Mouse (Mus musculus) hindbrain, postnatal 0 days (tissue): ENCODE data around the gene Gapdhs. TPM values are rescaled to one million over a fixed set of nuclear protein-coding genes. Genes with fewer than 3 reads are reported as not detected.

Experiments
- ATAC-seq: fragments of 200-750 bp; cut with Nextera tagmentation; 2 replicates; pipeline ENCODE4 v1.8.0; 2017; ENCODE audit warnings: mild to moderate bottlenecking, moderate TSS enrichment, moderate library complexity
- DNase-seq: peaks from one replicate; pipeline ENCODE4 v3.0.0-alpha.2; 2015; ENCODE audit warnings: low spot score
- H3K27ac ChIP-seq: fragments of 300-500 bp; sonication (generic); 2 replicates; pipeline ENCODE4 v1.5.1; 2014; ENCODE audit warnings: mild to moderate bottlenecking
- H3K27me3 ChIP-seq: fragments of 300-500 bp; sonication (generic); 2 replicates; pipeline ENCODE4 v1.6.1; 2014; ENCODE audit warnings: low read length, mixed read lengths; ENCODE audit not compliant: insufficient read depth
- H3K36me3 ChIP-seq: fragments of 300-500 bp; sonication (generic); 2 replicates; pipeline ENCODE4 v1.6.1; 2014; ENCODE audit warnings: low read length, mixed read lengths; ENCODE audit not compliant: insufficient read depth
- H3K4me1 ChIP-seq: fragments of 300-500 bp; sonication (generic); 2 replicates; pipeline ENCODE4 v1.6.1; 2014; ENCODE audit warnings: antibody characterized with exemption, low read length, mixed read lengths; ENCODE audit not compliant: insufficient read depth
- H3K4me2 ChIP-seq: fragments of 300-500 bp; sonication (generic); 2 replicates; pipeline ENCODE4 v1.6.1; 2014; ENCODE audit warnings: low read depth, mild to moderate bottlenecking, low read length, moderate library complexity, mixed read lengths
- H3K4me3 ChIP-seq: fragments of 300-500 bp; sonication (generic); 2 replicates; pipeline ENCODE4 v1.5.1; 2014; ENCODE audit warnings: low read length
- H3K9ac ChIP-seq: fragments of 300-500 bp; sonication (generic); replicated peaks from 2 replicates; pipeline ENCODE4 v1.6.1; 2014; ENCODE audit warnings: mild to moderate bottlenecking, low read length, moderate library complexity, mixed read lengths
- H3K9me3 ChIP-seq: fragments of 300-500 bp; sonication (generic); 2 replicates; pipeline ENCODE4 v1.6.1; 2016; ENCODE audit warnings: low read length, mixed read lengths
- CTCF ChIP-seq: IDR thresholded peaks from 2 replicates; pipeline ENCODE4 v1.5.1; 2016; ENCODE audit warnings: antibody characterized with exemption, control low read depth, low read depth
- WGBS: fragments of 180-500 bp; shearing (Covaris S2); extraction: QIAGEN DNeasy Blood & Tissue Kit; methylation state at CpG from one replicate; pipeline ENCODE4 v1.1.7; 2014; 5-methylcytosine and 5-hydroxymethylcytosine counted together
- polyA plus RNA-seq: library from polyadenylated mRNA; unstranded; fragments of >200 nt; fragmentation: Nextera tagmentation; extraction: Ambion mirVana; gene quantifications from 2 replicates; pipeline ENCODE4 v1.2.1, GENCODE M21; 2015
- total RNA-seq: library from RNA; depleted of rRNA; stranded (reverse); fragments of >200 nt; gene quantifications from 2 replicates; pipeline ENCODE4 v1.2.3, GENCODE M21; 2014; rRNA removed

Gapdhs gene
- total and polyA plus RNA-seq, 2 experiments from 2014 or later, result 0.69 TPM; not detected in 1

GRCm38 (mm10) chr7:30688325-30688724, 55.2 kb downstream of the Gapdhs start:
- Histone ChIP-seq H3K27ac (no peak overlapping the region), H3K9me3 (no peaks in the 10 kb centered on the region), H3K36me3 (no peaks in the 10 kb centered on the region), H3K9ac (no peak overlapping the region), H3K4me2 (no peak overlapping the region), H3K4me1 (no peaks in the 10 kb centered on the region), H3K27me3 (no peaks in the 10 kb centered on the region), H3K4me3 (no peak overlapping the region)
- ATAC-seq (no peak), DNase-seq (no peak)
- 72% methylated on average over 6 of the region's 6 CpGs for WGBS
- TF ChIP-seq CTCF, result no peak

DNA sequence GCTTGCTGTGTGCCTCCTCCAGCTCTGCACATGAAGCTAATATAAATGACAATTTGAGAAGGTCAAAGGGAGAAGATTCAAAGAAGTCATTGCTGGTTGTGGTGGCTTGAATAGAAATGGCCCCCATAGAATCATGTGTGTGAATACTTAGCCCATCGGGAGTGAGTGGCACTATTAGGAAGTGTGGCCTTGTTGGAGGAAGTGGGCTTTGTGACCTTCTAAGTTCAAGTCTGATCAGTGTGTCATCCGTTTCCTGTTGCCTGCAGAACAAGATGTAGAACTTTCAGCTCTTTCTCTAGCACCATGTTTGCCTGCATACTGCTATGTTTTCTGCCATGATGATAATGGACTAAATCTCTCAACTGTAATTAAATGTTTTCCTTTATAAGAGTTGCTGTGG, 60.1 kb downstream of the Gapdhs start:
- WGBS, result 81% methylated on average over 2 of the region's 2 CpGs
- no peaks in the 10 kb centered on the region for H3K36me3 ChIP-seq
- no peak for ATAC-seq

DNA sequence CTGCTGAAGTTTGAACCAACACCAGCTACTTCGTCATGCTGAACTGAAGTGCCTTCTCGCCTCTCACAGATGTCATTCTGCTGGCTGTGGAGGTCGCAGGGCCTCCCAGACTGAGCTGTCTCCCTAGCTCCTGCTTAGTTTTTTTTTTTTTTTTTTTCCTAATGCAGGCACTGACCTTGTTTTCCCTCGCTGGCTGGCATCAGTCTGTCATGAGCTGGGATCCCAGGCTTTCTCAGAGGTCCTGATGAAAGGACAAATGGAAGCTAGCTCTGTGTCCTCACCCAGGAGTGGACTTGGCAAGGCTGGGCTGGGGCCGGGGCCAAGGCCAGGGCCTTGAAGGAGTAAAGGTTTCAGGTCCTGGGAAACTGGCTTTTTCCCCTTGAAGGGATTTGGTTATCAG, 61.6 kb downstream of the Gapdhs start:
- Histone ChIP-seq H3K27ac (no peak overlapping the region), H3K36me3 (no peaks in the 10 kb centered on the region), H3K27me3 (no peaks in the 10 kb centered on the region), H3K9me3 (no peaks in the 10 kb centered on the region), H3K4me3 (no peak overlapping the region), H3K4me2 (no peak overlapping the region), H3K4me1 (no peaks in the 10 kb centered on the region), H3K9ac (no peak overlapping the region)
- DNase-seq (no peak), ATAC-seq (no peak)
- WGBS, result 60% methylated on average over 5 of the region's 5 CpGs
- no peak for TF ChIP-seq CTCF

More for the DNA sequence above, 60.1 kb downstream of the Gapdhs start:
- no peaks in the 10 kb centered on the region for H3K9me3 ChIP-seq
- H3K4me1 ChIP-seq, result no peaks in the 10 kb centered on the region
- H3K27me3 ChIP-seq, result no peaks in the 10 kb centered on the region
- no peak for DNase-seq
- no peak overlapping the region for H3K9ac ChIP-seq
- H3K27ac ChIP-seq, result no peak overlapping the region
- TF ChIP-seq CTCF, result no peak
- no peak overlapping the region for H3K4me2 ChIP-seq
- no peak overlapping the region for H3K4me3 ChIP-seq

Other genes with a start within 250 kb of the Gapdhs start
Only the 30 nearest of the 32 such genes appear.
- gene Arhgap33, start 208.6 kb downstream of the Gapdhs start, total RNA-seq, result 55.7 and 59.7 TPM in 2 replicates
- 64.8 and 73.1 TPM in 2 replicates for gene Arhgap33, start 208.6 kb downstream of the Gapdhs start, polyA plus RNA-seq
- gene Hspb6, start 191.5 kb downstream of the Gapdhs start, total RNA-seq, result 5.6 and 6.4 TPM in 2 replicates
- 15.8 and 16.3 TPM in 2 replicates for gene Hspb6, start 191.5 kb downstream of the Gapdhs start, polyA plus RNA-seq
- 13.1 and 14.0 TPM in 2 replicates for gene Proser3, start 191.4 kb downstream of the Gapdhs start, total RNA-seq
- gene Proser3, start 191.4 kb downstream of the Gapdhs start, polyA plus RNA-seq, result 3.0 and 3.1 TPM in 2 replicates
- 14.3 and 21.0 TPM in 2 replicates for gene Lin37, start 183.8 kb downstream of the Gapdhs start, total RNA-seq
- 45.0 and 48.0 TPM in 2 replicates for gene Lin37, start 183.8 kb downstream of the Gapdhs start, polyA plus RNA-seq
- 41.7 and 53.4 TPM in 2 replicates for gene U2af1l4, start 180.4 kb downstream of the Gapdhs start, total RNA-seq
- gene U2af1l4, start 180.4 kb downstream of the Gapdhs start, polyA plus RNA-seq, result 103 and 104 TPM in 2 replicates
- gene Gm49396, start 180.3 kb downstream of the Gapdhs start, total RNA-seq, result 2.9 and 3.7 TPM in 2 replicates
- gene Gm49396, start 180.3 kb downstream of the Gapdhs start, polyA plus RNA-seq, result 6.4 and 7.0 TPM in 2 replicates
- gene Psenen, start 180.1 kb downstream of the Gapdhs start, total RNA-seq, result 72.0 and 90.4 TPM in 2 replicates
- gene Psenen, start 180.1 kb downstream of the Gapdhs start, polyA plus RNA-seq, result 154 and 155 TPM in 2 replicates
- gene Igflr1, start 178.3 kb downstream of the Gapdhs start, total RNA-seq, result 5.6 TPM in 1 of 2 replicates, not detected in the other
- gene Igflr1, start 178.3 kb downstream of the Gapdhs start, polyA plus RNA-seq, result 2.6 and 3.4 TPM in 2 replicates
- gene Kmt2b, start 155.0 kb downstream of the Gapdhs start, total RNA-seq, result 27.1 and 36.7 TPM in 2 replicates
- 6.7 and 7.1 TPM in 2 replicates for gene Kmt2b, start 155.0 kb downstream of the Gapdhs start, polyA plus RNA-seq
- gene Zbtb32, start 144.8 kb downstream of the Gapdhs start, total RNA-seq, result not detected in 2 replicates
- gene Zbtb32, start 144.8 kb downstream of the Gapdhs start, polyA plus RNA-seq, result 0.18 and 0.23 TPM in 2 replicates
- gene Upk1a, start 130.8 kb downstream of the Gapdhs start, total RNA-seq, result 0.14 and 0.99 TPM in 2 replicates
- gene Upk1a, start 130.8 kb downstream of the Gapdhs start, polyA plus RNA-seq, result 0.62 and 0.99 TPM in 2 replicates
- gene Cox6b1, start 117.5 kb downstream of the Gapdhs start, total RNA-seq, result 352 and 389 TPM in 2 replicates
- gene Cox6b1, start 117.5 kb downstream of the Gapdhs start, polyA plus RNA-seq, result 1,552 and 1,572 TPM in 2 replicates
- gene Etv2, start 107.8 kb downstream of the Gapdhs start, total RNA-seq, result not detected in 2 replicates
- gene Etv2, start 107.8 kb downstream of the Gapdhs start, polyA plus RNA-seq, result not detected in 2 replicates
- gene Rbm42, start 93.4 kb downstream of the Gapdhs start, total RNA-seq, result 162 and 169 TPM in 2 replicates
- 116 and 118 TPM in 2 replicates for gene Rbm42, start 93.4 kb downstream of the Gapdhs start, polyA plus RNA-seq
- gene Haus5, start 78.7 kb downstream of the Gapdhs start, total RNA-seq, result 22.2 and 24.1 TPM in 2 replicates
- 19.9 and 25.8 TPM in 2 replicates for gene Haus5, start 78.7 kb downstream of the Gapdhs start, polyA plus RNA-seq
- not detected in 2 replicates for gene Pmis2, start 72.1 kb downstream of the Gapdhs start, total RNA-seq
- gene Pmis2, start 72.1 kb downstream of the Gapdhs start, polyA plus RNA-seq, result not detected in 2 replicates
- not detected in 2 replicates for gene 2200002J24Rik, start 44.8 kb downstream of the Gapdhs start, total RNA-seq
- 0.55 TPM in 1 of 2 replicates, not detected in the other for gene 2200002J24Rik, start 44.8 kb downstream of the Gapdhs start, polyA plus RNA-seq
- gene Atp4a, start 31.5 kb downstream of the Gapdhs start, total RNA-seq, result 2.0 and 5.3 TPM in 2 replicates
- 4.2 and 6.0 TPM in 2 replicates for gene Atp4a, start 31.5 kb downstream of the Gapdhs start, polyA plus RNA-seq
- 195 and 238 TPM in 2 replicates for gene Tmem147, start 14.1 kb downstream of the Gapdhs start, total RNA-seq
- 338 and 342 TPM in 2 replicates for gene Tmem147, start 14.1 kb downstream of the Gapdhs start, polyA plus RNA-seq
- gene Sbsn, start 7.8 kb upstream of the Gapdhs start, total RNA-seq, result 0.84 and 4.2 TPM in 2 replicates
- 2.9 and 3.0 TPM in 2 replicates for gene Sbsn, start 7.8 kb upstream of the Gapdhs start, polyA plus RNA-seq
- 1.4 and 2.1 TPM in 2 replicates for gene Dmkn, start 20.1 kb upstream of the Gapdhs start, total RNA-seq
- 3.9 and 5.8 TPM in 2 replicates for gene Dmkn, start 20.1 kb upstream of the Gapdhs start, polyA plus RNA-seq
- not detected in 2 replicates for gene Krtdap, start 44.2 kb upstream of the Gapdhs start, total RNA-seq
- 0.66 and 1.8 TPM in 2 replicates for gene Krtdap, start 44.2 kb upstream of the Gapdhs start, polyA plus RNA-seq
- gene Ffar2, start 80.1 kb upstream of the Gapdhs start, total RNA-seq, result 0.16 TPM in 1 of 2 replicates, not detected in the other
- gene Ffar2, start 80.1 kb upstream of the Gapdhs start, polyA plus RNA-seq, result 0.19 and 0.23 TPM in 2 replicates
- 0.05 TPM in 1 of 2 replicates, not detected in the other for gene Ffar3, start 112.5 kb upstream of the Gapdhs start, total RNA-seq
- gene Ffar3, start 112.5 kb upstream of the Gapdhs start, polyA plus RNA-seq, result 0.09 TPM in 1 of 2 replicates, not detected in the other
- not detected in 2 replicates for gene Ffar1, start 117.9 kb upstream of the Gapdhs start, total RNA-seq
- gene Ffar1, start 117.9 kb upstream of the Gapdhs start, polyA plus RNA-seq, result not detected in 2 replicates
- 0.07 and 3.2 TPM in 2 replicates for gene Cd22, start 136.7 kb upstream of the Gapdhs start, total RNA-seq
- 0.09 and 0.20 TPM in 2 replicates for gene Cd22, start 136.7 kb upstream of the Gapdhs start, polyA plus RNA-seq
- gene Mag, start 171.2 kb upstream of the Gapdhs start, total RNA-seq, result 39.0 and 48.7 TPM in 2 replicates
- 14.4 and 18.6 TPM in 2 replicates for gene Mag, start 171.2 kb upstream of the Gapdhs start, polyA plus RNA-seq
- not detected in 2 replicates for gene Hamp2, start 181.0 kb upstream of the Gapdhs start, total RNA-seq
- not detected in 2 replicates for gene Hamp2, start 181.0 kb upstream of the Gapdhs start, polyA plus RNA-seq
- gene Hamp, start 200.4 kb upstream of the Gapdhs start, total RNA-seq, result not detected in 2 replicates
- gene Hamp, start 200.4 kb upstream of the Gapdhs start, polyA plus RNA-seq, result not detected in 2 replicates
- gene Usf2, start 213.1 kb upstream of the Gapdhs start, total RNA-seq, result 103 and 114 TPM in 2 replicates
- 27.1 and 28.0 TPM in 2 replicates for gene Usf2, start 213.1 kb upstream of the Gapdhs start, polyA plus RNA-seq